Mouse (Mus musculus): ENCODE measurements around the gene Syt14.

DNA sequence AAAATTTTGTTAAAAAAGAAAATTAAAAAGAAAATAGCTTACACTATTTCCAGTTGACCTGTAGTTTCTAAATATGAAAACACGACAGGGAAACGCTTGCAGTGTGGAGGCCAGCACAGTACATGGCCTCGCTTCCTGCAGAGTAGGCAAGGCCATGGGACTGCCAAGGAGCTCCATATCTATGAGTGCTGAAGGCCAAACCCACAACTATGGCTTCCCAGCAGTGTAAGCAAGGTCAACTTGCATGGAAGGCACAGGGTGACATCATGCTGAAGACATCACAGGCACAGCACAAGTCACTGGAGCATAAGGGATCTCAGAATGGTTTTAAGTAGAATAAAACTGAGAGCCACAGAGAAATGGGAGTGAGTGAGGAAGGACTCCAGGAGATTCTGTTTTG lies 139.5 kb downstream of the Syt14 start:
- no peak for TF ChIP-seq GATA1 (IDR thresholded peaks at IDR 0.05; ENCODE audit: borderline replicate concordance, low read length)
- TF ChIP-seq FLI1 (IDR thresholded peaks at IDR 0.05; ENCODE audit: low read length), result no peak

Measured in megakaryocyte, embryonic 14.5 days (primary cell).